In the genomic region with DNA sequence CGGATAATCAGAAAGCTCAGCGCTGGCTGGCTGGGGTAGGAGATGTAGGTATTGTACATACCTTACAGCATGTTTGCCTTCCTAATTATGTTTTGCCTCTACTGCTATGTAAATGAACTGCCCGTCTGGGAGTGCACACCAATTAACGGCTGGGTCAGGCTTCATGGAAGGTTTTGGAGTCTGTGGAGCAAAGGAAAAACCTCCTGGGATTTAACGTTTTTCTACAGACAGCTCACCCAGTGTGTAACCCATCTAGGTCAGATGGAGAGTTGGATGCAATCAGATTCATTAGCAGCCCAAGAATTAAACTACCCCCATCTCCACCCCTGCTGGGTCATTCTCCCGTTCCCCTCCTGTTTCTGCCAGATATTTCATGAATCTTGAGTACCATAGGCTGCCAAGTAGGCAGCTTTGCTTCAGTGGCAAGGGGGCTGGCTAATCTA, we compare ENCODE assay signal across 18 mouse cellular contexts.
DNase-seq lines count a peak whose midpoint lies in the region; ATAC-seq lines count a peak whose summit lies in the region.
"Had no signal": no experiment of that assay in that cellular context is flagged by ENCODE, and none has a peak within 500 bp of the region (broad histone marks: within the 10 kb centered on the region; RNA-seq: fewer than 3 reads in every experiment).

No protein-coding gene starts in this region.

- WGBS in neural tube, embryonic 12.5 days, result 36% methylated on average over 6 of the region's 6 CpGs
- WGBS in hindbrain, embryonic 10.5 days, result 52% methylated on average over 6 of the region's 6 CpGs
- WGBS in midbrain, embryonic 13.5 days, result 24% methylated on average over 6 of the region's 6 CpGs
- WGBS in liver, embryonic 11.5 days, result 52% methylated on average over 6 of the region's 6 CpGs

- H3K27me3 ChIP-seq in neural tube, embryonic 12.5 days (replicated peaks), result no peaks in the 10 kb centered on the region
- H3K27me3 ChIP-seq in hindbrain, embryonic 10.5 days (ENCODE audit: insufficient read depth, poor library complexity, severe bottlenecking), result peaks cover 2% of the 10 kb centered on the region; the same call in 1 of the 2 replicates
- H3K27me3 ChIP-seq in midbrain, embryonic 13.5 days, result no peaks in the 10 kb centered on the region
- H3K27me3 ChIP-seq in liver, embryonic 11.5 days (replicated peaks; ENCODE audit: control insufficient read depth, insufficient read depth, low read length), result no peaks in the 10 kb centered on the region; the same call in 1 of the 2 replicates
- H3K27me3 ChIP-seq: liver, embryonic 15.5 days had no signal

- no peak overlapping the region for H3K4me2 ChIP-seq in neural tube, embryonic 12.5 days (replicated peaks)
- peak overlapping the region; percentile 15; the same call in 1 of the 2 replicates for H3K4me2 ChIP-seq in midbrain, embryonic 13.5 days (replicated peaks)
- H3K4me2 ChIP-seq in liver, embryonic 11.5 days, result no peak overlapping the region
- H3K4me2 ChIP-seq: heart, embryonic 12.5 days; limb, embryonic 12.5 days; liver, embryonic 15.5 days had no signal

- H3K27ac ChIP-seq in neural tube, embryonic 12.5 days, result no peak overlapping the region
- H3K27ac ChIP-seq in hindbrain, embryonic 10.5 days, result peak overlapping the region; percentile 53; the same call in 1 of the 2 replicates
- peak overlapping the region; percentile 82 for H3K27ac ChIP-seq in midbrain, embryonic 13.5 days
- no peak overlapping the region for H3K27ac ChIP-seq in liver, embryonic 11.5 days (ENCODE audit: low read depth, low read length)
- H3K27ac ChIP-seq: limb, embryonic 12.5 days; liver, embryonic 15.5 days; stomach, postnatal 0 days had no signal

- no peak for DNase-seq in neural tube, embryonic 10.5 days (ENCODE audit: extremely low spot score, low spot score)
- DNase-seq in hindbrain, embryonic 10.5 days (ENCODE audit: low spot score), result no peak
- no peak for DNase-seq in liver, embryonic 11.5 days (ENCODE audit: low spot score)
- no peak for DNase-seq in thymus, postnatal 10 days (ENCODE audit: low spot score in 2 of 2)
- DNase-seq in B cell, adult 2 months, result no peak
- DNase-seq: adrenal gland, adult 8-10 months; cerebellum, adult 2 months; gastrocnemius, postnatal 25 days; kidney, adult 9 months; lung, postnatal 14 days; right cerebral cortex, postnatal 14 days had no signal

- no peaks in the 10 kb centered on the region for H3K36me3 ChIP-seq in neural tube, embryonic 12.5 days
- no peaks in the 10 kb centered on the region for H3K36me3 ChIP-seq in hindbrain, embryonic 10.5 days
- H3K36me3 ChIP-seq in midbrain, embryonic 13.5 days, result no peaks in the 10 kb centered on the region
- no peaks in the 10 kb centered on the region for H3K36me3 ChIP-seq in liver, embryonic 11.5 days (ENCODE audit: control insufficient read depth, insufficient read depth, low read length)
- H3K36me3 ChIP-seq: G1E; heart, embryonic 12.5 days; limb, embryonic 12.5 days; liver, embryonic 15.5 days had no signal

- H3K9ac ChIP-seq in neural tube, embryonic 12.5 days, result no peak overlapping the region
- H3K9ac ChIP-seq in midbrain, embryonic 13.5 days (replicated peaks), result no peak overlapping the region
- H3K9ac ChIP-seq in liver, embryonic 11.5 days (ENCODE audit: low read depth, low read length), result no peak overlapping the region
- H3K9ac ChIP-seq: heart, embryonic 12.5 days; limb, embryonic 12.5 days; liver, embryonic 15.5 days had no signal

- H3K9me3 ChIP-seq in neural tube, embryonic 12.5 days, result no peaks in the 10 kb centered on the region
- H3K9me3 ChIP-seq in hindbrain, embryonic 10.5 days, result no peaks in the 10 kb centered on the region
- H3K9me3 ChIP-seq in midbrain, embryonic 13.5 days, result no peaks in the 10 kb centered on the region
- H3K9me3 ChIP-seq in liver, embryonic 11.5 days (ENCODE audit: control insufficient read depth, low read length), result no peaks in the 10 kb centered on the region
- H3K9me3 ChIP-seq: G1E; heart, embryonic 12.5 days; limb, embryonic 12.5 days; liver, embryonic 15.5 days had no signal

- peaks cover 20% of the 10 kb centered on the region for H3K4me1 ChIP-seq in neural tube, embryonic 12.5 days
- H3K4me1 ChIP-seq in hindbrain, embryonic 10.5 days (replicated peaks), result peaks cover 40% of the 10 kb centered on the region
- H3K4me1 ChIP-seq in midbrain, embryonic 13.5 days (replicated peaks), result peaks cover 57% of the 10 kb centered on the region
- no peaks in the 10 kb centered on the region for H3K4me1 ChIP-seq in liver, embryonic 11.5 days (replicated peaks; ENCODE audit: control insufficient read depth, insufficient read depth, low read length)
- H3K4me1 ChIP-seq: limb, embryonic 12.5 days; liver, embryonic 15.5 days had no signal

- no peak overlapping the region for H3K4me3 ChIP-seq in neural tube, embryonic 12.5 days
- H3K4me3 ChIP-seq in hindbrain, embryonic 10.5 days, result no peak overlapping the region
- H3K4me3 ChIP-seq in midbrain, embryonic 13.5 days (replicated peaks), result no peak overlapping the region
- H3K4me3 ChIP-seq in liver, embryonic 11.5 days (ENCODE audit: low read depth, low read length), result no peak overlapping the region
- H3K4me3 ChIP-seq: heart, embryonic 12.5 days; limb, embryonic 12.5 days; liver, embryonic 15.5 days had no signal

- peak; percentile 34; the same call in 1 of the 2 replicates for ATAC-seq in neural tube, embryonic 12.5 days (ENCODE audit: low FRiP score, low read depth)
- ATAC-seq in midbrain, embryonic 13.5 days, result peak; percentile 57
- no peak for ATAC-seq in liver, embryonic 11.5 days (replicated peaks; ENCODE audit: low FRiP score)

Comparison
In these comparisons a context has a peak if more than half of its experiments do, and no peak if none do; other contexts are left out.
1. H3K27ac ChIP-seq: peak in hindbrain, embryonic 10.5 days (single experiment) and midbrain, embryonic 13.5 days (single experiment); none in neural tube, embryonic 12.5 days (single experiment) and liver, embryonic 11.5 days (single experiment).